Mouse (Mus musculus) testis, adult 2 months (tissue): ENCODE data around the gene Reep3.

Experiments used
- CTCF ChIP-seq: fragments of 200-500 bp; IDR thresholded peaks from 2 replicates; pipeline ENCODE4 v1.5.1; 2012; ENCODE audit warnings: low read depth, mild to moderate bottlenecking, inconsistent platforms, low read length, moderate library complexity; ENCODE audit not compliant: control insufficient read depth, insufficient read depth, insufficient replicate concordance
- POLR2A ChIP-seq: fragments of 200-500 bp; IDR thresholded peaks from 2 replicates; pipeline ENCODE4 v1.6.1; 2012; ENCODE audit warnings: low read depth, mild to moderate bottlenecking, inconsistent platforms, low read length, moderate library complexity; ENCODE audit not compliant: control insufficient read depth

DNA sequence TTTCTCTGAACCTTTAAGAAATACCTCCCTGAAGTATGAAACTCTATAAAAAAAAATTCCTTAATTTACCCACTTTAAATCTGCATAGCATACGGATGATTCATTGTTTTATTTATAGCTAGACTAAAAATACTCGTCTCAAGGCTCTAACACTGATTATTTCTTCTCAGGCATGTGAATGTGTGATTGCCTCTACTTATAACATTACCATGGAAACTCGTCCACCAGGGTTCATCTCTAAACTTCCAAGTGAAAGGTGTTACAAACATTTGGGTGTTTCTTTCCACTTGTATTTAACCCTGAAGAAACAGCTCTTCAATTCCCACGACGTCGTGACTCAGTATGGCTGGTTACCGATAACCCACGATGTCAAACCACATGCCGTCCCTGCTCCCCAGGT, 73.7 kb downstream of the Reep3 start:
- no peak for TF ChIP-seq CTCF
- TF ChIP-seq POLR2A: no peak
